ENCODE assay signal across 7 mouse cellular contexts in genomic region chr2:35623104-35623377, GRCm38 (mm10).
DNase-seq lines count a peak whose midpoint lies in the region; ATAC-seq lines count a peak whose summit lies in the region.

No protein-coding gene starts in this region.

- H3K4me3 ChIP-seq in lung, embryonic 16.5 days (ENCODE audit: low read length), result peak overlapping the region; percentile 75
- H3K4me3 ChIP-seq in liver, embryonic 12.5 days, result peak overlapping the region; percentile 63
- peak overlapping the region; percentile 76 for H3K4me3 ChIP-seq in stomach, embryonic 15.5 days (replicated peaks)

- no peak for DNase-seq in lung, postnatal 36 days
- no peak for DNase-seq in natural killer cell, adult 2 months (ENCODE audit: low spot score in 2 of 2)
- no peak for DNase-seq in spleen, postnatal 14 days (ENCODE audit: low spot score in 2 of 2)

- no peaks in the 10 kb centered on the region for H3K36me3 ChIP-seq in lung, embryonic 16.5 days (ENCODE audit: control insufficient read depth, insufficient read depth, low read length)
- H3K36me3 ChIP-seq in liver, embryonic 12.5 days, result no peaks in the 10 kb centered on the region
- no peaks in the 10 kb centered on the region for H3K36me3 ChIP-seq in stomach, embryonic 15.5 days

- peak overlapping the region; percentile 65 for H3K4me2 ChIP-seq in lung, embryonic 16.5 days (ENCODE audit: low read depth, low read length)
- peak overlapping the region; percentile 75 for H3K4me2 ChIP-seq in liver, embryonic 12.5 days
- peak overlapping the region; percentile 77 for H3K4me2 ChIP-seq in stomach, embryonic 15.5 days

- no peaks in the 10 kb centered on the region for H3K9me3 ChIP-seq in lung, embryonic 16.5 days (ENCODE audit: control insufficient read depth, low read length)
- no peaks in the 10 kb centered on the region for H3K9me3 ChIP-seq in liver, embryonic 12.5 days (replicated peaks)
- no peaks in the 10 kb centered on the region for H3K9me3 ChIP-seq in stomach, embryonic 15.5 days

- peaks cover 76% of the 10 kb centered on the region for H3K4me1 ChIP-seq in lung, embryonic 16.5 days (replicated peaks; ENCODE audit: control insufficient read depth, insufficient read depth, low read length)
- H3K4me1 ChIP-seq in liver, embryonic 12.5 days, result peaks cover 71% of the 10 kb centered on the region
- H3K4me1 ChIP-seq in stomach, embryonic 15.5 days, result peaks cover 79% of the 10 kb centered on the region

- H3K27me3 ChIP-seq in lung, embryonic 16.5 days (ENCODE audit: control insufficient read depth, insufficient read depth, low read depth, low read length), result no peaks in the 10 kb centered on the region
- peaks cover 41% of the 10 kb centered on the region for H3K27me3 ChIP-seq in liver, embryonic 12.5 days (replicated peaks)
- H3K27me3 ChIP-seq in stomach, embryonic 15.5 days (replicated peaks), result no peaks in the 10 kb centered on the region

- ATAC-seq in lung, embryonic 16.5 days (ENCODE audit: low read depth), result no peak
- ATAC-seq in granulocyte monocyte progenitor cell, adult 5-6 weeks (replicated peaks; ENCODE audit: poor library complexity, severe bottlenecking), result peak; percentile 60
- ATAC-seq in liver, embryonic 12.5 days, result no peak
- ATAC-seq in stomach, embryonic 15.5 days (ENCODE audit: insufficient read depth, low FRiP score, low read depth), result no peak

- WGBS in lung, embryonic 16.5 days, result 13% methylated on average over 4 of the region's 4 CpGs
- WGBS in liver, embryonic 12.5 days (ENCODE audit: insufficient replicate concordance), result 24% methylated on average over 4 of the region's 4 CpGs
- WGBS in stomach, embryonic 15.5 days, result 26% methylated on average over 4 of the region's 4 CpGs

- H3K27ac ChIP-seq in lung, embryonic 16.5 days (ENCODE audit: low read length), result peak overlapping the region; percentile 51
- peak overlapping the region; percentile 20; the same call in 1 of the 2 replicates for H3K27ac ChIP-seq in liver, embryonic 12.5 days
- H3K27ac ChIP-seq in stomach, embryonic 15.5 days, result 0 out of 2 replicates have a peak overlapping the region, but pooled peaks have one; percentile 74

- peak overlapping the region; percentile 87 for H3K9ac ChIP-seq in lung, embryonic 16.5 days (ENCODE audit: low read length)
- H3K9ac ChIP-seq in liver, embryonic 12.5 days, result peak overlapping the region; percentile 69; the same call in 1 of the 2 replicates
- H3K9ac ChIP-seq in stomach, embryonic 15.5 days, result peak overlapping the region; percentile 89; the same call in 1 of the 2 replicates

Comparison
In these comparisons a context has a peak if more than half of its experiments do, and no peak if none do; other contexts are left out.
1. H3K27ac ChIP-seq: peak in every context shown above with its lines; median percentile 74 in stomach, embryonic 15.5 days; 51 in lung, embryonic 16.5 days; 20 in liver, embryonic 12.5 days.